Mouse (Mus musculus) MEL (cell line): ENCODE results near the gene Myo3b.

Experiments
- CTCF ChIP-seq, 3 experiments: IDR thresholded peaks in 2 of 3; conservative IDR thresholded peaks in 1 of 3; 2 replicates each; pipeline ENCODE4 v1.5.1; 2011 to 2012; ENCODE audit warnings: low read length in 3 of 3, low read depth in 2 of 3, mild to moderate bottlenecking in 2 of 3, improper control_type of control experiment in 1 of 3, inconsistent platforms in 1 of 3, mixed read lengths in 1 of 3, moderate library complexity in 1 of 3; ENCODE audit not compliant: control insufficient read depth in 1 of 3, insufficient read depth in 1 of 3, poor library complexity in 1 of 3, severe bottlenecking in 1 of 3
- GATA1 ChIP-seq: IDR thresholded peaks from 2 replicates; pipeline ENCODE4 v1.6.1; 2011; ENCODE audit warnings: low read depth, low read length, improper control_type of control experiment
- HCFC1 ChIP-seq: IDR thresholded peaks from 2 replicates; pipeline ENCODE4 v1.6.1; 2012; ENCODE audit warnings: low read depth, mild to moderate bottlenecking, inconsistent platforms, low read length, improper control_type of control experiment, moderate library complexity
- POLR2A ChIP-seq, 2 experiments: IDR thresholded peaks; 2 replicates each; pipeline ENCODE4 v1.6.1; 2011 to 2012; ENCODE audit warnings: low read length in 2 of 2, mild to moderate bottlenecking in 2 of 2, control low read depth in 1 of 2, improper control_type of control experiment in 1 of 2, low read depth in 1 of 2, moderate library complexity in 1 of 2; ENCODE audit not compliant: control insufficient read depth in 1 of 2, insufficient read depth in 1 of 2, poor library complexity in 1 of 2
- TCF12 ChIP-seq: IDR thresholded peaks from 2 replicates; pipeline ENCODE4 v1.6.1; 2014; ENCODE audit warnings: low read depth, mild to moderate bottlenecking, inconsistent platforms, low read length, improper control_type of control experiment, moderate library complexity
- ZKSCAN1 ChIP-seq: IDR thresholded peaks from 2 replicates; pipeline ENCODE4 v1.6.1; 2012; ENCODE audit warnings: low read depth, mild to moderate bottlenecking, inconsistent platforms, low read length, improper control_type of control experiment, moderate library complexity

DNA sequence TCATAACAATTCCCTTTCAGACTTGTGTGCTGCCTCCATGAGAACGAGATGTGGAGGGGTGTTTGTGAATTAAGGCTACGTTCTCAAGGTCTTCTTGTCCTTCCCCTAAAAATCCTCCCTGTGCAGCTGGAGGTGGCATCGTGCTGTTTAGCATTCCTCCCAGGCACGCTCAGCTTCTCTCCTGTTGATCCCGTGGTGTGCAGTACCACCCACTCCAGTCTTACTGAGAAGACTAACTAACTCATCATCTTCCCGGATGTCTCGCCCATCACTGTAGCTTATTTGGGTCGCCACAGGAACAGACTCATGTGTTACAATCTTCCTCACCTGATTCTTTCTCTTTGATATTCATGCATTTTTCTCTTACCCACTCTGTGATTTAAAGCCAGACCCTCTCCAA, 175.5 kb downstream of the Myo3b start:
- TF ChIP-seq ZKSCAN1 (no peak), POLR2A (IDR thresholded peaks at IDR 0.05; ENCODE audit: control insufficient read depth in 1 of 2, insufficient read depth in 1 of 2, low read depth in 1 of 2, low read length in 2 of 2, poor library complexity in 1 of 2) (no peak), TCF12 (no peak), CTCF (IDR thresholded peaks at IDR 0.05 in 2 of 3, conservative IDR thresholded peaks at IDR 0.05 in 1 of 3; ENCODE audit: control insufficient read depth in 1 of 3, insufficient read depth in 1 of 3, low read depth in 2 of 3, low read length in 3 of 3, poor library complexity in 1 of 3, severe bottlenecking in 1 of 3) (no peak), GATA1 (no peak), HCFC1 (no peak)
